Mouse (Mus musculus) ovary, postnatal 14 days (tissue): ENCODE results near the gene Dlx6.

Source experiments
- DNase-seq: peaks from one replicate; pipeline ENCODE4 v3.0.0; 2022; ENCODE audit warnings: low spot score

Dlx6 gene

GRCm38 (mm10) chr6:6859950-6860410 is 3.2 kb upstream of the Dlx6 start:
- no peak for DNase-seq

GRCm38 (mm10) chr6:6860411-6861085 is 2.6 kb upstream of the Dlx6 start:
- DNase-seq, result no peak

GRCm38 (mm10) chr6:6861086-6861797 is 1.9 kb upstream of the Dlx6 start:
- DNase-seq, result no peak

- no peak for DNase-seq
Observed at GRCm38 (mm10) chr6:6861798-6862428, 1.2 kb upstream of the Dlx6 start.

- DNase-seq, result no peak
Observed at GRCm38 (mm10) chr6:6862611-6863010, 523 bp upstream of the Dlx6 start.

- no peak for DNase-seq
Observed at GRCm38 (mm10) chr6:6863955-6864354, 821 bp downstream of the Dlx6 start.

- no peak for DNase-seq
Observed at GRCm38 (mm10) chr6:6864441-6865440, 1.6 kb downstream of the Dlx6 start.

GRCm38 (mm10) chr6:6867031-6867430 is 3.9 kb downstream of the Dlx6 start:
- DNase-seq, result no peak

GRCm38 (mm10) chr6:6869041-6869685 is 6.0 kb downstream of the Dlx6 start:
- DNase-seq, result no peak

- no peak for DNase-seq
Observed at GRCm38 (mm10) chr6:6869961-6870800, 7.0 kb downstream of the Dlx6 start.

- DNase-seq, result no peak
Observed at GRCm38 (mm10) chr6:6870876-6871420, 7.8 kb downstream of the Dlx6 start.

GRCm38 (mm10) chr6:6871692-6872091 is 8.6 kb downstream of the Dlx6 start:
- DNase-seq, result no peak

- no peak for DNase-seq
Observed at GRCm38 (mm10) chr6:6872873-6873272, 9.7 kb downstream of the Dlx6 start.

GRCm38 (mm10) chr6:6873476-6874072 is 10.4 kb downstream of the Dlx6 start:
- no peak for DNase-seq

- DNase-seq, result no peak
Observed at GRCm38 (mm10) chr6:6874073-6874771, 11.1 kb downstream of the Dlx6 start.

GRCm38 (mm10) chr6:6875136-6875535 is 12.0 kb downstream of the Dlx6 start:
- no peak for DNase-seq

- DNase-seq, result no peak
Observed at GRCm38 (mm10) chr6:6875676-6876075, 12.5 kb downstream of the Dlx6 start.

- DNase-seq, result no peak
Observed at GRCm38 (mm10) chr6:6876231-6876630, 13.1 kb downstream of the Dlx6 start.

GRCm38 (mm10) chr6:6876731-6877130 is 13.6 kb downstream of the Dlx6 start:
- DNase-seq, result no peak
